Mouse (Mus musculus): ENCODE data around the gene Cldn34c1. TPM values are rescaled to one million over a fixed set of nuclear protein-coding genes. Genes with fewer than 3 reads are reported as not detected.
"Not testable (repeated sequence)": the region's sequence is repeated elsewhere in the genome, so short reads cannot be mapped to it uniquely, and the experiment has no call there.

Cldn34c1 gene
- polyA plus RNA-seq (2014; fragmentation: Nextera tagmentation; extraction: Ambion mirVana) = 8.3 and 10.0 TPM in 2 replicates

- H3K27ac ChIP-seq (ENCODE audit: low read depth, low read length) = peak within 1 kb of the TSS; percentile 67
- peak within 1 kb of the TSS; percentile 60 for H3K4me3 ChIP-seq (ENCODE audit: low read depth, low read length)
- WGBS = 5% methylated on average over 66 of the region's 66 CpGs
- no peaks in the 10 kb centered on the region for H3K36me3 ChIP-seq (ENCODE audit: control insufficient read depth, insufficient read depth, low read length)
- no peaks in the 10 kb centered on the region for H3K27me3 ChIP-seq (replicated peaks; ENCODE audit: control insufficient read depth, insufficient read depth, low read length)
- DNase-seq (ENCODE audit: low spot score) = peak; percentile 73
- ATAC-seq (replicated peaks; ENCODE audit: low FRiP score) = peak; percentile 100
- peak within 1 kb of the TSS; percentile 57 for H3K9ac ChIP-seq (ENCODE audit: low read depth, low read length)
- peak within 1 kb of the TSS; percentile 59 for H3K4me2 ChIP-seq
- H3K9me3 ChIP-seq (ENCODE audit: control insufficient read depth, low read length) = no peaks in the 10 kb centered on the region
- no peaks in the 10 kb centered on the region for H3K4me1 ChIP-seq (replicated peaks; ENCODE audit: control insufficient read depth, insufficient read depth, low read length)
These were observed at the start of gene Cldn34c1 for GRCm38 (mm10) chrX:123103291-123104260. Gene Cldn34c1, plus strand, starts transcription at chrX:123103495.

GRCm38 (mm10) chrX:123087441-123087840, 15.9 kb upstream of the Cldn34c1 start:
- ATAC-seq (replicated peaks; ENCODE audit: low FRiP score) (no peak), DNase-seq (ENCODE audit: low spot score) (no peak)
- no peak overlapping the region for H3K4me2 ChIP-seq
- no peaks in the 10 kb centered on the region for H3K4me1 ChIP-seq (replicated peaks; ENCODE audit: control insufficient read depth, insufficient read depth, low read length)
- no peaks in the 10 kb centered on the region for H3K9me3 ChIP-seq (ENCODE audit: control insufficient read depth, low read length)
- H3K4me3 ChIP-seq (ENCODE audit: low read depth, low read length) = no peak overlapping the region
- 81% methylated on average over 3 of the region's 3 CpGs for WGBS
- H3K27ac ChIP-seq (ENCODE audit: low read depth, low read length) = no peak overlapping the region
- no peak overlapping the region for H3K9ac ChIP-seq (ENCODE audit: low read depth, low read length)
- no peaks in the 10 kb centered on the region for H3K36me3 ChIP-seq (ENCODE audit: control insufficient read depth, insufficient read depth, low read length)
- H3K27me3 ChIP-seq (replicated peaks; ENCODE audit: control insufficient read depth, insufficient read depth, low read length) = no peaks in the 10 kb centered on the region

- H3K9me3 ChIP-seq (ENCODE audit: control insufficient read depth, low read length); H3K36me3 ChIP-seq (ENCODE audit: control insufficient read depth, insufficient read depth, low read length); DNase-seq (ENCODE audit: low spot score); H3K4me1 ChIP-seq (replicated peaks; ENCODE audit: control insufficient read depth, insufficient read depth, low read length); H3K27me3 ChIP-seq (replicated peaks; ENCODE audit: control insufficient read depth, insufficient read depth, low read length); ATAC-seq (replicated peaks; ENCODE audit: low FRiP score): not testable (repeated sequence)
- 26% methylated on average over 5 of the region's 5 CpGs for WGBS
- Histone ChIP-seq H3K9ac (ENCODE audit: low read depth, low read length) (0 out of 2 replicates have a peak overlapping the region, but pooled peaks have one; percentile 57), H3K27ac (ENCODE audit: low read depth, low read length) (peak overlapping the region; percentile 39; the same call in 1 of the 2 replicates), H3K4me3 (ENCODE audit: low read depth, low read length) (peak overlapping the region; percentile 60), H3K4me2 (peak overlapping the region; percentile 38; the same call in 1 of the 2 replicates)
These were observed 489 bp upstream of the Cldn34c1 start for GRCm38 (mm10) chrX:123102806-123103205.

- Histone ChIP-seq H3K4me2 (peak overlapping the region; percentile 59), H3K4me3 (ENCODE audit: low read depth, low read length) (peak overlapping the region; percentile 60; the same call in 1 of the 2 replicates)
- not testable (repeated sequence) for H3K27ac ChIP-seq (ENCODE audit: low read depth, low read length); H3K36me3 ChIP-seq (ENCODE audit: control insufficient read depth, insufficient read depth, low read length); H3K27me3 ChIP-seq (replicated peaks; ENCODE audit: control insufficient read depth, insufficient read depth, low read length); ATAC-seq (replicated peaks; ENCODE audit: low FRiP score); H3K9ac ChIP-seq (ENCODE audit: low read depth, low read length); DNase-seq (ENCODE audit: low spot score); H3K9me3 ChIP-seq (ENCODE audit: control insufficient read depth, low read length); H3K4me1 ChIP-seq (replicated peaks; ENCODE audit: control insufficient read depth, insufficient read depth, low read length)
- 13% methylated on average over 7 of the region's 7 CpGs for WGBS
These were observed 1.4 kb downstream of the Cldn34c1 start for GRCm38 (mm10) chrX:123104692-123105091.

GRCm38 (mm10) chrX:123222381-123222780, 119.1 kb downstream of the Cldn34c1 start, which contains the start of gene Srsx:
Gene Srsx, minus strand, starts transcription at chrX:123222481.
- no CpG with 5 or more reads among the region's 1 CpGs for WGBS
- ATAC-seq (replicated peaks; ENCODE audit: low FRiP score) = not testable (repeated sequence)

More at GRCm38 (mm10) chrX:123222381-123222780, 119.1 kb downstream of the Cldn34c1 start, which contains the start of gene Srsx:
- H3K36me3 ChIP-seq (ENCODE audit: control insufficient read depth, insufficient read depth, low read length); H3K4me3 ChIP-seq (ENCODE audit: low read depth, low read length); H3K4me2 ChIP-seq; H3K27me3 ChIP-seq (replicated peaks; ENCODE audit: control insufficient read depth, insufficient read depth, low read length); H3K27ac ChIP-seq (ENCODE audit: low read depth, low read length); H3K9me3 ChIP-seq (ENCODE audit: control insufficient read depth, low read length); H3K9ac ChIP-seq (ENCODE audit: low read depth, low read length); H3K4me1 ChIP-seq (replicated peaks; ENCODE audit: control insufficient read depth, insufficient read depth, low read length); DNase-seq (ENCODE audit: low spot score): not testable (repeated sequence)

Other genes starting within 250 kb of the Cldn34c1 start
- gene Gm17521, start 73.8 kb upstream of the Cldn34c1 start, polyA plus RNA-seq (2014; fragmentation: Nextera tagmentation; extraction: Ambion mirVana) = not detected in 2 replicates
- not detected in 2 replicates for gene Srsx, start 119.0 kb downstream of the Cldn34c1 start, polyA plus RNA-seq (2014; fragmentation: Nextera tagmentation; extraction: Ambion mirVana)
- gene Gm17577, start 143.4 kb downstream of the Cldn34c1 start, polyA plus RNA-seq (2014; fragmentation: Nextera tagmentation; extraction: Ambion mirVana) = not detected in 2 replicates